ENCODE assay signal across 18 mouse cellular contexts in the genomic region with DNA sequence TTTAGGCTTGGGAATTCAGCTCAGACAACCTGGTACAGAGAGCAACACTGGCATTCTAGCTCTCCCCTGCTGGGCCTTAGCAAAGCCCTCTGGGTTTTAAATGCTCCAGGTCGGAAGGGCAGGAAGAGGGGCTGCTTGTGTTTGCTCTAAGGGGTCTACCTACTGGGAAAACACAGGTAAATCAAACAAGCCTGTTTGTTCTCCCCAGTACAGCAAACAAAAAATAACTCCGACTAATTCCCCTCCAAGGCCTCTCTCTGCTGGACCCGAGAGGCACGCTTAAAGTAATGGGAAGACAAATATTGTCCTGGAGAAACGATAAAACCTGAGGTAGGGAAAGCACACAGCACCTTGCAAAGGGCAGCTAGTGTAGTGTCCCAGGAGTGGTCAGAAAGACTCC.
"Had no signal": no experiment of that assay in that cellular context is flagged by ENCODE, and none has a peak within 500 bp of the region (broad histone marks: within the 10 kb centered on the region; RNA-seq: fewer than 3 reads in every experiment).

No protein-coding gene starts in this region.

- DNase-seq: kidney, adult 2 months; layer of hippocampus, adult 9-11 months; layer of hippocampus, postnatal 36 days; lung, adult 2 months; lung, postnatal 10 days; lung, postnatal 4 days; right cerebral cortex, adult 18-20 months; right cerebral cortex, postnatal 14 days; right cerebral cortex, postnatal 4 days; thymus, postnatal 25 days had no signal

- ATAC-seq: midbrain, embryonic 15.5 days had no signal

- H3K36me3 ChIP-seq: midbrain, embryonic 12.5 days; midbrain, embryonic 15.5 days; neural tube, embryonic 13.5 days had no signal

- H3K9ac ChIP-seq: liver, embryonic 14.5 days; midbrain, embryonic 12.5 days; midbrain, embryonic 15.5 days; neural tube, embryonic 13.5 days had no signal

- H3K4me1 ChIP-seq: midbrain, embryonic 15.5 days; neural tube, embryonic 13.5 days had no signal

- H3K27me3 ChIP-seq: midbrain, embryonic 12.5 days; midbrain, embryonic 15.5 days; neural tube, embryonic 13.5 days had no signal

- H3K9me3 ChIP-seq: midbrain, embryonic 12.5 days; midbrain, embryonic 15.5 days; neural tube, embryonic 13.5 days had no signal

- H3K4me3 ChIP-seq: layer of hippocampus, adult 2 months; left cerebral cortex, adult 2 months; midbrain, embryonic 12.5 days; midbrain, embryonic 15.5 days; myocyte; neural tube, embryonic 13.5 days had no signal

- H3K4me2 ChIP-seq: midbrain, embryonic 12.5 days; midbrain, embryonic 15.5 days; neural tube, embryonic 13.5 days had no signal

- H3K27ac ChIP-seq: kidney, postnatal 0 days; layer of hippocampus, adult 2 months; left cerebral cortex, adult 2 months; liver, embryonic 14.5 days; midbrain, embryonic 12.5 days; midbrain, embryonic 15.5 days; neural tube, embryonic 13.5 days had no signal
